Mouse (Mus musculus) fibroblast of lung, adult 2 months (primary cell): ENCODE data around the gene Fbxw8.

ENCODE experiments used
- DNase-seq: peaks from one replicate; pipeline ENCODE4 v3.0.0-alpha.2; 2011; ENCODE audit warnings: low read depth

Fbxw8 gene

GRCm38 (mm10) chr5:118155565-118155947, 292 bp upstream of the Fbxw8 start:
- no peak for DNase-seq

DNA sequence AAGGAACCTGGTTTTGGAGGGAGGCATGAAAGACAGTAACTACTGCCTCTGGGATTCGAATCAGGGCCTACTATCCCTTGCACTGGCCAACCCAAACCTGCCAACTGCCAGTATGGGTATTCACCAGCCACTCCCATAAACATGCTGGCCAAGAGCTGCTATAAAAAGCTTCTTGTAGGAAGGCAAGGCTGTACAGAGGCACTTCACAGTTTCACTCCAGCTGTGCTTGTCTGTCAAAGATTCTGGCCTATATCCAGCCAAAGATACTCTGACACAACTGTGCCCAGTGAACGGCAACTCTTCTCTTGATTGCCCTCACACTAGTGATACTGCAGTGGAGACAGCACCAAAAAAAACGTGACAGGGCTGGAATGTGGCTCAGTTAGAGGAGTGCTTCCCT, 5.6 kb downstream of the Fbxw8 start:
- no peak for DNase-seq

- DNase-seq = peak; percentile 15
Measured at GRCm38 (mm10) chr5:118147264-118147663, 8.0 kb downstream of the Fbxw8 start.

DNA sequence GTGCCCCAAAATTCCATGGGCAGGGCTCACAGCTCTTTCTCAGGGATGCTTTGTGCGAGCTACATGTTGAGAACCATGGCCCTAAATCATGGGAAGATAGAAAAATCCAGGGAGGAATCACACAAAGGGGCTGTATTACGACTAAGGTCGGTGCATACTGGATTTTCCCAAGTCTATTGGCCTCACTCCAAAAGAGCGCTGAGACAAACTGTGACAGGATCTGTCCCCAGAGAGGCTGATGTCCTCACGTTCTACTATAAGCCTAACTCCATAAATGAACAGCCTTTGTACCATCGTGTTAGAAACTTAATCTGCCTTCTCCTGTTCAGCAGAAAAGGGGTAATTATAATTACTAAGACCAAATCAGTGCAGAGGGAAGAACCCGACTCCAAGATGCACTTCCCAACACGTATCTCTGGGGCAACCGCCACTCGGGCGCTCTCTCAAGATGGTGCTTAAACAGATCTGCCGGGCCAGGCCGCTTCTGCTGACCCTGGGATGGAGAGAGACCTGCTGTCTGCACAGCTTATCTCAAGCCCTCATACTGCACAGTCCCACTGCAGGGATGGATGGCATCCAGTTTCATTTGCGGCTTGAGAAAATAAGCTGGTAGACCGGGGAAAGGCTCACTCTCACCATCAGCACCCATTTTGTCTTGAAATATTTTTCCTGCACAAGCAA, 9.1 kb downstream of the Fbxw8 start:
- no peak for DNase-seq

DNA sequence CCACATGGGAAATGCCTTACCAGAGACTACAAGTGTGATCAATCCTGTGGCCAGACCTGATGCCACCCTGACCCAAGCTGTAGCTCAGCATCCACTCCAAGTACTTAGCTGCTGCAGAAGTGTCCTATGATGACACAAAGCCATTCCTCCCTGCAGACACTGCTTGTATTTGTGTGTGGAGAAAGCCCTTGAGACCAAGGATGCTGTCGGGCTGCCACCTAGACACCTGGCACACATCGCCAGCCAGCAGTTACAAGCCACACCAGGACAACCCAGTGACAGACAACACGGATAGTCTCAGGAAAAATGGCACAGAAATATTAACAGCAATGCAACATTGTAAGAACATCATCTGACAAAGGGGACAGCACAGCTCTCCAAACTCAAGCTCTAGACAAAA, 9.8 kb downstream of the Fbxw8 start:
- DNase-seq = no peak

DNA sequence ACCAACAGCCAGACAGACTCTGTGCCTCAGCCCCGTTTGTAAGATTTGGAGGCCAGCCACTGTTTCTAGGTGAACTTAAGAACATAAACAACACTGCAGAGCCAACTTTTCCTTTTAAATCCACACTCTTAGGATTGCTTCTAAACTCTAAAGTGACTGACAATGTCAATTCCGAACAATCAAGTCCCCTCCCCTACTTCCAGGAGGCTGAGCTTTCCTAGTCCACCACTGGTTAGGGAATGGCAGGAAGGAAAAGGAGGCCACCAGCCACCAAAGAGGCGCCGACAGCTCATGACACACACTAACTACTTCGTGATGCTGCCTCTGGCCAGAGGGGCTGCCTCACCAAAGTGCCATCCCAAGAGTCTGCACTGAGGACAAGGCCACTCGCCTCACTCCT, 10.5 kb downstream of the Fbxw8 start:
- no peak for DNase-seq

GRCm38 (mm10) chr5:118144327-118144726, 10.9 kb downstream of the Fbxw8 start:
- no peak for DNase-seq

GRCm38 (mm10) chr5:118143211-118144026, 11.8 kb downstream of the Fbxw8 start:
- DNase-seq = no peak

DNA sequence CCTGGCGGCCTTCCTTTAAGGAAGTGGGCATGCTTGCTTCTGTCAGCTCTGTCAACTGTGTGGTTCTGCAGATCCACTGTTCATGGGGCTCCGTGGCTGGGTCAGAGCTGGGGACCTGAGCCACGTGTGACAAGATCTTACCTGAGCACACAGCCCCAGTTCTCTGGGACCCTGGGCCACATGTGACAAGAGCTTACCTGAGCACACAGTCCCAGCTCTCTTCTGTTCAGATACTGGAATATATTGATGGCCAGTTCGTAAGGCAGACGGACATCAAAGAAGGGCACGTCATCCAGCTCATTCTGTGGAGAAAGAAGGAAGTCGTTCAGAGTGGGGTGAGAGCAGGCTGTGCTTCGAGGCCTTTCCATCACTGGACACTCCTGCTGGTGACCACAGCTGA, 12.8 kb downstream of the Fbxw8 start:
- DNase-seq = no peak

DNA sequence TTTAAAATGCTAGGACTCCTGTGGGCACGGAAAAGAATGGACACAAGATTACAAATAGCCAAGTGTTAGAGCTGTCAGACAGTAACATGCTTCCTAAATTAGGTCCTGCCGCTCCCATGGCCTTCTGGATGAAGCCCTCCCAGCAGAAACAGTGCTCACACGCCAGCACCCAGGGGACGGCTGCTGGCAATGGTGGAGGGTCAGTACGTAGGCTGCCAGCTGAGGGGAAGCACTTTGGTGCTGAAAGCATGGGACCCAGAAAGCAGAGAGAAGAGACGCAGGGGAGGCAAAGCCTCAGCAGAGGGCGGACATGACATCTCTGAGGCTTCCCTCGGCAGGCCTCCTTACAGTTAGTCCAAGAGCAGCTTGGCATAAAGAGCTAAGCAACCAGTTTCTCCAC, 15.6 kb downstream of the Fbxw8 start:
- no peak for DNase-seq

DNA sequence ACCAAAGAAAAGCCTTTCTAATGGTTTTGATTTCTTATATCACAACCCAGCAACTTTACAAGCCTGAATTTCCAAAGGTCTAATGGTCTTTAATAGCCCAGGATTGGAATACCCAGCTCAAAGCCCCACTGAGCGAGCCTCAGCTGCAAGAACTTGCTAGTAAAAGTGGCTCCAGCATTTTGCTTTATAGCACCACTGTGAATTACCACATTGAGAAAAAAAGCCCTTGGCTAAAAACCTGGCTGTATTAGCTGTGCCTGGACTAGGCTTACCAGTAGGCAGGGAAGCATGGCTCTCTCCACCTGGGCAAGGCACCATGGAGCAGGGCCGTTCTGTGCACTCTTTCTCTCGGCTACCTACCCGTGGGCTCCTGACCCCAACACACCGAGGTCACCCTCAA, 18.9 kb downstream of the Fbxw8 start:
- DNase-seq = no peak

- DNase-seq = no peak
Measured at GRCm38 (mm10) chr5:118128651-118129050, 26.6 kb downstream of the Fbxw8 start.

DNA sequence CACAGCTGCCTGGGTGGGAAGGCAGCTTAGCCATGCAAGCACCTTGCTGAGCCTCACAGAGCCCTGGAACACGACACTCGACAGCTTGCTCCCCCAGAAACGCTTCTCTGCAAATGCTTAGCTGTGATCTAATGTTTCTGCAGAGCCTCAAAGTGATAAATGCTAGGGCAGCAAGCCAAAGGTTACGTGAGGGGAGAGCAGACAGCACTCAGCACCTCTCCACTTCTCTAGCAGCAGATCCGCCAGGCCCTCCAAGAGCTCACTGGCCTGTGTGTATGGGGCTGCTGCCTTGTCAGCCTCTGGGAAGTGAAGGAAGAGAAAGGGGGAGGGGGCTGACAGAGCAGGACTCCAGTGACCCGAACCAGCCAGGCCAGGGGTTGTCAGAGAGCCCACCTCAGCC, 27.1 kb downstream of the Fbxw8 start:
- no peak for DNase-seq

DNA sequence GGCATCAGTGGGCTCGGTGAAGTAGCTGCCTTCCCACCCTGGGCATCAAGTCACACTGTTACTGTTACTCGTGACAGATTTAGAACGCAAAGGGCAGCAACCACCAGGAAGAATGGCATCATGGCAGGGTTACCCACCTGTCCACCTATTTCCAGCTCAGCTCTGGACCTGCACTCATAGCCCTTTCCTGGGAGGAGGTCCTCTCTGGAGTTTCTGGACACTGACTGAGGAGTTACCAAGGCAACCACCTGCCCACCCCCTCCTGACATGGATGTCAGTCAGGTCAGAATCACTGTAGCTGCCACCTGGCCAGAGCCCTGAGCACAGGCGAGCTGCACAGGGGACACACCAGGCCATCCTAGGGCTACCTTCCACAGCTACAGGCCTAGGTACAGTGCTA, 28.6 kb downstream of the Fbxw8 start:
- no peak for DNase-seq

- no peak for DNase-seq
Measured at GRCm38 (mm10) chr5:118123096-118123495, 32.2 kb downstream of the Fbxw8 start.

DNA sequence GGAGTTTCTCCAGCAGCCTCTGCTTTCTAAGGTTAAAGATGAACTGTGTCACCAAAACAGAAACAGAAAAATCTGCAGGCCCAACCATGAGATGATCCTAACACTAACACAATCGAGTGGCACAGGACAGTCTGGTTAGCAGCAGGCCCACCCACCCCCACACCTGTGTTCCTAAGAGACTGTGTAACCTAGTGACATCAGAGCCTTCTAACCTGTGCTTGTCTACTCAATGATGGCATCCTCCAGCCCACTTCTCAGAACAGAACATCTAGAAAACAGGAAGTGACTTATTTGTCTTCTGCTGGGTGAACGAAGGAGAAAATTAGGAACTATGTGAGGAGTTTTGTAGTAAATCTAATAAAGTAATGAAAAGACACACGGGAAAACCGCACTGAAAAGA, 33.3 kb downstream of the Fbxw8 start:
- no peak for DNase-seq

GRCm38 (mm10) chr5:118120670-118121069, 34.6 kb downstream of the Fbxw8 start:
- no peak for DNase-seq

- DNase-seq = no peak
Measured at GRCm38 (mm10) chr5:118118922-118119321, 36.3 kb downstream of the Fbxw8 start.

DNA sequence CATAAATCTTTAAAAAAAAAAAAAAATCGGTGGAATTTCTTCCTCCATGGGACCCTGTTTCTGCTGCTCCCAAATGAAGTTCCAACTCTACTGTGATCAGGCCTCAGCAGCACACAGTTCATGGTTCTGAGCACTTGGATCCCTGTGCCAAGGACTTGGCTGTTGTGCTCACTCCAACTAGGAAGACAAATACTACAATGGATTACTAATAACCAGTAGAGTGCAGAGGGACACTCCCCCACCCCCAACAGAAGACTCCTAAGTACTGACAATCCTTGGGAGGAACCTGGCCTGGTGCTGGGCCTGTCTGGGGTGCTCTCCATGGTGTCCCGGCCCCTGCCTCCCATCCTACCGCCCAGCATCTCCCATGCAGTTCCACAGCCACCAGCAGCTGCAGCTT, 36.9 kb downstream of the Fbxw8 start:
- no peak for DNase-seq

- DNase-seq = no peak
Measured at GRCm38 (mm10) chr5:118113617-118114016, 41.6 kb downstream of the Fbxw8 start.

- no peak for DNase-seq
Measured at GRCm38 (mm10) chr5:118113043-118113442, 42.2 kb downstream of the Fbxw8 start.

GRCm38 (mm10) chr5:118108794-118109440, 46.3 kb downstream of the Fbxw8 start:
- DNase-seq = no peak

- DNase-seq = no peak
Measured at GRCm38 (mm10) chr5:118108124-118108793, 47.0 kb downstream of the Fbxw8 start.
